Mouse (Mus musculus) Patski (cell line): ENCODE results near the gene Tet2. TPM values are rescaled to one million over a fixed set of nuclear protein-coding genes. Genes with fewer than 3 reads are reported as not detected.

Experiments used
- ATAC-seq: fragments of 100-300 bp; one replicate; pipeline ENCODE4 v1.8.0; 2021
- CTCF ChIA-PET: fragments of 350-600 bp; sonication (Branson Sonifier 250); formaldehyde crosslinking; loops from one replicate; lab custom pipeline; 2022; ENCODE audit warnings: inconsistent platforms; lab: Charles Lee
- POLR2A ChIA-PET: fragments of 350-600 bp; sonication (Branson Sonifier 250); formaldehyde crosslinking; loops from one replicate; lab custom pipeline; 2022; ENCODE audit warnings: antibody characterized with exemption, inconsistent platforms; lab: Charles Lee
- DNase-seq: peaks from one replicate; pipeline ENCODE4 v3.0.0-alpha.2; 2011; ENCODE audit warnings: low read depth, low spot score
- H3K27me3 ChIP-seq: fragments of 371-371 bp; one replicate; pipeline ENCODE4 v1.5.1; 2021
- CTCF ChIP-seq: fragments of 100-300 bp; IDR thresholded peaks from one replicate; pipeline ENCODE4 v1.5.1; 2021
- in situ Hi-C: fragments of 300-500 bp; cut with MboI; formaldehyde crosslinking; loops from 3 replicates; pipeline ENCODE4 v1.11.1; 2018; ENCODE audit warnings: low pct_unique_long_range_greater_than_20kb, mixed read lengths
- polyA plus RNA-seq: library from polyadenylated mRNA; unstranded; gene quantifications from one replicate; pipeline ENCODE4 v1.2.3, GENCODE M21; 2021

Tet2 gene
- polyA plus RNA-seq, 1 experiment from 2014 or later: 15.7 TPM

DNA sequence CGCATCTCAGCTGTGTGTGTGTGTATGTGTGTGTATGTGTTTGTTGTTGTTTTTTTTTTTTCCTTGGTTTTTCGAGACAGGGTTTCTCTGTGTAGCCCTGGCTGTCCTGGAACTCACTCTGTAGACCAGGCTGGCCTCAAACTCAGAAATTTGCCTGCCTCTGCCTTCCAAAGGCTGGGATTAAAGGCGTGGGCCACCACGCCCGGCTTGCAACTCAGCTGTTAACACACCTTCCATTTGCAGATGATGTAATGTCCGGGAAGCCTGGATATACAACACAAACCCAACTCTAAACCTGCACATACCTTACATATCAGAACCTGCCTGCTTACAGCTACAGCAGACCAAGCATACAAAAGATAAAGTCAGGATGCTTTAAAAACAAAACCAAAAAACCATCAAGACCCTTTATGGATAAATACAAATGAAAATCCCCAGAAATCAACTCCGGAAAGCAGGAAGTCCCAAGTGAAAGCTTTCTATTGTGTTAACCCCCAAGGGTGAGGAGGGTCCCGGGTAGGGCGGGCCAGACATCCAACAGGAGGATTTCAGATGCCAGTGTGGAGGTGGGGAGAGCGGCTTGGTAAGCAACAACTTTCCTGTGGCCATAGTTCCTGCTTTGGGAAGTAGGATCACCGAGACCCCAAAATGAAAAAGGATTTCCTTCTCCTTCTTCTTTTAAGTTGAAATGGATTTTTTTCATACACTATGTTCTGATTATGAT lies 11.5 kb downstream of the Tet2 start:
- POLR2A ChIA-PET: interaction anchor here (1.0 kb wide), 1 partner anchor 12 kb away, joined by 3 read pairs; no protein-coding TSS in a partner anchor
- in situ Hi-C loops: no loop called here
- no peak for TF ChIP-seq CTCF
- H3K27me3 ChIP-seq: no peaks in the 10 kb centered on the region
- CTCF ChIA-PET: interaction anchor here (0.7 kb wide), 1 partner anchor 7 kb away, joined by 4 read pairs; no protein-coding TSS in a partner anchor
- no peak for DNase-seq
- no peak for ATAC-seq

- in situ Hi-C loops: no loop called here
- CTCF ChIA-PET: interaction anchor here (0.7 kb wide), 1 partner anchor 8 kb away, joined by 4 read pairs; no protein-coding TSS in a partner anchor
Measured at GRCm38 (mm10) chr3:133532806-133533205, 12.1 kb downstream of the Tet2 start.

DNA sequence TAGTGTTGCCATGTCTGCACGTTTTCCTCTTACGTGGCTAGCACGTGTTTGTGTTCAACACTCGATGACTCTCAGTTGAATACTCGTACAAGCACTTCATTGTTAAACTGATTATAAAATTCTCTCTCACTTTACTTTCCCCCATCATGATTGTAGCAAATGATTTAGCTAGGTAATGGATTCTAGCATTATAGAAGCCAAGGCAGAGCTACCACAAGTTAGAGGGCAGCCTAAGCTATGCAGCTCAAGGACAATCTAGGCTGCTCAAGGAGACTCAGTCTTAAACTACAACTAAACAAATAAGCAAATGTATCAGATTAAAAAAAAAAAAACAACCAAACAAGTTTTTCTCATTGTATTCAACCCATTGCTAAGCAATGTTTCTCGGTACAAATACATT lies 12.7 kb downstream of the Tet2 start:
- DNase-seq: no peak
- POLR2A ChIA-PET: interaction anchor here (0.6 to 1.0 kb wide), 2 partner anchors 11 to 78 kb away, joined by 3 read pairs; no protein-coding TSS in a partner anchor
- ATAC-seq: no peak
- TF ChIP-seq CTCF: no peak
- in situ Hi-C loops: no loop called here
- CTCF ChIA-PET: no interaction called here
- no peaks in the 10 kb centered on the region for H3K27me3 ChIP-seq

More at GRCm38 (mm10) chr3:133532806-133533205, 12.1 kb downstream of the Tet2 start:
- H3K27me3 ChIP-seq: no peaks in the 10 kb centered on the region
- TF ChIP-seq CTCF: no peak
- POLR2A ChIA-PET: interaction anchor here (0.6 to 1.0 kb wide), 2 partner anchors 12 to 78 kb away, joined by 3 read pairs; no protein-coding TSS in a partner anchor
- ATAC-seq (no peak), DNase-seq (no peak)

DNA sequence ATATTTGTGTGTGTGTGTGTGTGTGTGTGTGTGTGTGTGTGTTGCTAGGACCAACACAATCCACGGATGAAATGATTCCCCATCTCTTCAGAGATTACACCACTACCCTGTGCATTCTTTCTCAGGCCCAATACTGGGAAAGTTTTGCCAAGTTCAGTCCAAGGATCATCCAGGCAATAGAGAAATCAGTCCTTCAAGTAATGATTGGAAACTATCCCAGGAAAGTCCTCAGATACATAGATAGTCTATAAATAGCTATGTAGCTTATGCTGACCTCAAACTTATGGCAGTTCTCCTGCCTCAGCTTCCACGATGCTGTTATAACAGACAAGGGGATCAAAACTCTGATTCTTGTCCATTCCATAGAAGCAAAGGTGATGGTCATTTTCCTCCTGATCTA lies 13.8 kb downstream of the Tet2 start:
- DNase-seq: no peak
- H3K27me3 ChIP-seq: no peaks in the 10 kb centered on the region
- in situ Hi-C loops: no loop called here
- ChIA-PET POLR2A (interaction anchor here (0.7 to 0.8 kb wide), 2 partner anchors 13 to 517 kb away, joined by 3 read pairs; no protein-coding TSS in a partner anchor), CTCF (no interaction called here)
- no peak for ATAC-seq
- TF ChIP-seq CTCF: no peak

DNA sequence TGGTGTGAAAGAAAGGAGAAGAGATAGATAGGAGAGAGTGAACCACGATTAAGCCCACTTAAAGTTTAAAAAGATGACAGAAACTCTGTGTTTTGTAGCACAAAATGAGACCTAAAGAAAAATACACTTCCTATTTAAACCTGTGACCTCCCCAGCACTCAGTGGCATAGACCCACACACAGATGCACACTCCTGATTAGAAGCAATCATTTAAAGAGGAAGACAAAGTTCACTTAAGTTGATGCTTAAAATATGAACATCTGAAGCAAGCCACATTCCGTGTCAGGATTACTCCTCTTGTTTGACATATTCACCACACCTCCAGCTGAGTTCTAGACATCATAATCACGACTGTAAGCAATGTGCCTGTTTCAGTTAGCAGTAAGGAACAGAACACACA lies 14.3 kb downstream of the Tet2 start:
- CTCF ChIA-PET: interaction anchor here (1.2 kb wide), 1 partner anchor 24 kb away, joined by 3 read pairs; no protein-coding TSS in a partner anchor

GRCm38 (mm10) chr3:133526119-133526723 lies 18.7 kb downstream of the Tet2 start:
- ChIA-PET CTCF (interaction anchor here (1.3 kb wide), 1 partner anchor 8 kb away, joined by 3 read pairs; no protein-coding TSS in a partner anchor), POLR2A (no interaction called here)
- TF ChIP-seq CTCF: no peak
- in situ Hi-C loops: no loop called here
- ATAC-seq: no peak
- H3K27me3 ChIP-seq: no peaks in the 10 kb centered on the region
- DNase-seq: no peak

More for the DNA sequence above, 14.3 kb downstream of the Tet2 start:
- ATAC-seq: no peak
- in situ Hi-C loops: no loop called here
- no peak for DNase-seq
- no peaks in the 10 kb centered on the region for H3K27me3 ChIP-seq
- POLR2A ChIA-PET: interaction anchor here (0.7 kb wide), 1 partner anchor 517 kb away, joined by 3 read pairs; no protein-coding TSS in a partner anchor
- TF ChIP-seq CTCF: no peak

DNA sequence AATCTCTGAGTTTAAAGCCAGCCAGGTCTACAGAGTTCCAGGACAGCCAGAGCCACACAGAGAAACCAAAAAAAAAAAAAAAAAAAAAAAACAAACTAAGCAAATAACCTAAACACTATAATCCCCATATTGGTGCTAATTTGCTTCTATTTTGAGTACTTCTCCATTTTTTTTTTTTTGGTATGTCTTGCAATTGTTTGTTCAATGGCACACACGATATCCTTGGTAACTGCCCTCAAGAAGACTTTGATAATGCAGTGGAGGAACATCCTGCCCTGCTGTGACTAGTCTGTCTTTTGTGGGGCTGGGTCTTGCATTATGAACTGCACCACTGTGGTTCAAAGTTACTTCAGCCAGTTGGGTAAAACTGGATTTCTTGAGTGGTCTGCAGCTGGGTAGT lies 19.4 kb downstream of the Tet2 start:
- ChIA-PET CTCF (no interaction called here), POLR2A (no interaction called here)
- H3K27me3 ChIP-seq: no peaks in the 10 kb centered on the region
- in situ Hi-C loops: no loop called here
- DNase-seq (no peak), ATAC-seq (no peak)
- TF ChIP-seq CTCF: no peak

- in situ Hi-C loops: no loop called here
- POLR2A ChIA-PET: no interaction called here
- CTCF ChIA-PET: interaction anchor here (1.6 kb wide), 1 partner anchor 9 kb away, joined by 4 read pairs; no protein-coding TSS in a partner anchor
- H3K27me3 ChIP-seq: no peaks in the 10 kb centered on the region
- ATAC-seq (no peak), DNase-seq (no peak)
- TF ChIP-seq CTCF: no peak
Measured at GRCm38 (mm10) chr3:133524341-133525050, 20.4 kb downstream of the Tet2 start.

- TF ChIP-seq CTCF: no peak
- POLR2A ChIA-PET: no interaction called here
- CTCF ChIA-PET: interaction anchor here (1.6 kb wide), 1 partner anchor 8 kb away, joined by 4 read pairs; no protein-coding TSS in a partner anchor
- no peaks in the 10 kb centered on the region for H3K27me3 ChIP-seq
- ATAC-seq (no peak), DNase-seq (no peak)
- in situ Hi-C loops: no loop called here
Measured at GRCm38 (mm10) chr3:133523191-133523590, 21.7 kb downstream of the Tet2 start.

- H3K27me3 ChIP-seq: no peaks in the 10 kb centered on the region
- POLR2A ChIA-PET: no interaction called here
- ATAC-seq: no peak
- CTCF ChIA-PET: no interaction called here
- TF ChIP-seq CTCF: no peak
- in situ Hi-C loops: no loop called here
- DNase-seq: no peak
Measured at GRCm38 (mm10) chr3:133522289-133522688, 22.6 kb downstream of the Tet2 start.
